ENCODE assay signal across 21 mouse cellular contexts in the genomic region with DNA sequence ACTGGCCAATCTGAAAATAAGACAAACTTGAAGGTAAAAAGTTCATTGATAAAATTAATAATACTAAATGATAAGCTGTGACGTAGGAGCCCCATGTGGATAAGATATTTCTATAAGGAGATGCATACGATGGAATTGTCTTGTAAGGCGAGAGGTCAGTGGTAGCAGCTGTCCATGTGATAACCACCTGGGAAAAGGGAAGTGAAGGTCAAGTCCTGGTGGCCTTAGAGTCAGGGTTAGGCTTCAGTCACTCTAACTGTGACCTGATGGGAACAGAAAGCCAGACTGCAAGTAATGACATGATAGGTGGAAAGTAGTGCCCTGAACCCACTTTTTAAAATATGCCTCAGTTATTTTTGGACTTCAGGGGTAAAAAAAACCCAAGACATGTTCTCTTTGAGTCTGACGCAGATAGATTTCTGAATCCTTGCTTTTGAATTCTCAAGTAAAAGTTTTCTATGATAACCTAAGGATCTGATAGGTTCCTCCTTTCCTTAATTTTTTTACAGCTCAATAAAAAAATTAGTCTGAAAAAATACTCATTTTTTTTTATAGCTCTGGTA.
DNase-seq lines count a peak whose midpoint lies in the region; ATAC-seq lines count a peak whose summit lies in the region.
"Had no signal": no experiment of that assay in that cellular context is flagged by ENCODE, and none has a peak within 500 bp of the region (broad histone marks: within the 10 kb centered on the region; RNA-seq: fewer than 3 reads in every experiment).

No protein-coding gene starts in this region.

- no peaks in the 10 kb centered on the region for H3K9me3 ChIP-seq in liver, embryonic 16.5 days (replicated peaks; ENCODE audit: control insufficient read depth, low read length)
- H3K9me3 ChIP-seq in liver, embryonic 11.5 days (ENCODE audit: control insufficient read depth, low read length) = no peaks in the 10 kb centered on the region
- H3K9me3 ChIP-seq: embryonic facial prominence, embryonic 15.5 days; forebrain, embryonic 10.5 days; G1E; heart, embryonic 13.5 days; hindbrain, embryonic 13.5 days had no signal

- DNase-seq in heart, adult 8-10 months (ENCODE audit: low spot score) = peak; percentile 9
- DNase-seq in heart, postnatal 14 days = no peak
- no peak for DNase-seq in liver, embryonic 11.5 days (ENCODE audit: low spot score)
- no peak for DNase-seq in thymus, adult 18-20 months
- no peak for DNase-seq in thymus, postnatal 25 days
- DNase-seq: adrenal gland, adult 8-10 months; cerebellum, adult 11-12 months; cerebellum, adult 9-10 months; cerebellum, postnatal 25 days; embryo, embryonic 11 days; kidney, adult 11 months had no signal

- H3K9ac ChIP-seq in liver, embryonic 16.5 days (ENCODE audit: low read depth, low read length) = no peak overlapping the region
- H3K9ac ChIP-seq in liver, embryonic 11.5 days (ENCODE audit: low read depth, low read length) = no peak overlapping the region
- H3K9ac ChIP-seq: embryonic facial prominence, embryonic 15.5 days; heart, embryonic 13.5 days; hindbrain, embryonic 13.5 days had no signal

- H3K4me3 ChIP-seq in liver, embryonic 16.5 days (ENCODE audit: low read depth, low read length) = no peak overlapping the region
- H3K4me3 ChIP-seq in liver, embryonic 11.5 days (ENCODE audit: low read depth, low read length) = no peak overlapping the region
- H3K4me3 ChIP-seq: embryonic facial prominence, embryonic 15.5 days; erythroblast, embryonic 14.5 days; forebrain, embryonic 10.5 days; heart, embryonic 13.5 days; hindbrain, embryonic 13.5 days had no signal

- no peak overlapping the region for H3K27ac ChIP-seq in liver, embryonic 16.5 days (ENCODE audit: low read length)
- H3K27ac ChIP-seq in liver, embryonic 11.5 days (ENCODE audit: low read depth, low read length) = no peak overlapping the region
- H3K27ac ChIP-seq: embryonic facial prominence, embryonic 15.5 days; forebrain, embryonic 10.5 days; heart, embryonic 13.5 days; hindbrain, embryonic 13.5 days; hindbrain, postnatal 0 days had no signal

- no peaks in the 10 kb centered on the region for H3K36me3 ChIP-seq in liver, embryonic 16.5 days (ENCODE audit: control insufficient read depth, insufficient read depth)
- no peaks in the 10 kb centered on the region for H3K36me3 ChIP-seq in liver, embryonic 11.5 days (ENCODE audit: control insufficient read depth, insufficient read depth, low read length)
- H3K36me3 ChIP-seq: embryonic facial prominence, embryonic 15.5 days; forebrain, embryonic 10.5 days; G1E; hindbrain, embryonic 13.5 days had no signal

- ATAC-seq in liver, embryonic 16.5 days (ENCODE audit: low read depth) = peak; percentile 9; the same call in 1 of the 2 replicates
- no peak for ATAC-seq in liver, embryonic 11.5 days (replicated peaks; ENCODE audit: low FRiP score)
- ATAC-seq in common myeloid progenitor, adult 5-6 weeks (replicated peaks; ENCODE audit: low read depth, poor library complexity, severe bottlenecking) = 0 out of 2 replicates have a peak, but pooled peaks have one; percentile 14
- ATAC-seq: forebrain, embryonic 14.5 days; hindbrain, postnatal 0 days had no signal

- no peak overlapping the region for H3K4me2 ChIP-seq in liver, embryonic 16.5 days (ENCODE audit: low read depth, low read length)
- no peak overlapping the region for H3K4me2 ChIP-seq in liver, embryonic 11.5 days
- H3K4me2 ChIP-seq: embryonic facial prominence, embryonic 15.5 days; heart, embryonic 13.5 days; hindbrain, embryonic 13.5 days had no signal

- WGBS in liver, embryonic 16.5 days (ENCODE audit: insufficient replicate concordance) = 49% methylated on average over 4 of the region's 4 CpGs
- WGBS in liver, embryonic 11.5 days = 53% methylated on average over 4 of the region's 4 CpGs

- intact Hi-C loops in heart, postnatal 14 days (cut with DNase I) = loop anchor here (10.0 kb wide), 1 partner anchor 1447 kb away; no protein-coding TSS in a partner anchor

- H3K4me1 ChIP-seq in liver, embryonic 16.5 days (ENCODE audit: control insufficient read depth, low read depth, low read length) = no peaks in the 10 kb centered on the region
- H3K4me1 ChIP-seq in liver, embryonic 11.5 days (replicated peaks; ENCODE audit: control insufficient read depth, insufficient read depth, low read length) = no peaks in the 10 kb centered on the region
- H3K4me1 ChIP-seq: embryonic facial prominence, embryonic 15.5 days; forebrain, embryonic 10.5 days; hindbrain, embryonic 13.5 days had no signal

- H3K27me3 ChIP-seq in liver, embryonic 16.5 days (ENCODE audit: control insufficient read depth, insufficient read depth, low read depth, low read length) = no peaks in the 10 kb centered on the region
- H3K27me3 ChIP-seq in liver, embryonic 11.5 days (replicated peaks; ENCODE audit: control insufficient read depth, insufficient read depth, low read length) = no peaks in the 10 kb centered on the region
- H3K27me3 ChIP-seq: embryonic facial prominence, embryonic 15.5 days; heart, embryonic 13.5 days; hindbrain, embryonic 13.5 days had no signal
